Mouse (Mus musculus) stomach, postnatal 0 days (tissue): ENCODE results near the gene Zbtb46. TPM values are rescaled to one million over a fixed set of nuclear protein-coding genes. Genes with fewer than 3 reads are reported as not detected.

Source experiments
- ATAC-seq: fragments of 200-750 bp; cut with Nextera tagmentation; 2 replicates; pipeline ENCODE4 v1.8.0; 2017; ENCODE audit not compliant: low FRiP score, low TSS enrichment
- DNase-seq: peaks from one replicate; pipeline ENCODE4 v3.0.0-alpha.2; 2016; ENCODE audit warnings: low spot score
- H3K27ac ChIP-seq: fragments of 300-500 bp; sonication (generic); replicated peaks from 2 replicates; pipeline ENCODE4 v1.5.1; 2014; ENCODE audit warnings: mild to moderate bottlenecking, control low read depth
- H3K27me3 ChIP-seq: fragments of 300-500 bp; sonication (generic); 2 replicates; pipeline ENCODE4 v1.6.1; 2014; ENCODE audit warnings: low read length; ENCODE audit not compliant: control insufficient read depth, insufficient read depth
- H3K36me3 ChIP-seq: fragments of 300-500 bp; sonication (generic); 2 replicates; pipeline ENCODE4 v1.6.1; 2014; ENCODE audit warnings: low read length, mixed read lengths; ENCODE audit not compliant: control insufficient read depth, insufficient read depth
- H3K4me1 ChIP-seq: fragments of 300-500 bp; sonication (generic); replicated peaks from 2 replicates; pipeline ENCODE4 v1.6.1; 2014; ENCODE audit warnings: antibody characterized with exemption; ENCODE audit not compliant: control insufficient read depth, insufficient read depth
- H3K4me2 ChIP-seq: fragments of 300-500 bp; sonication (generic); replicated peaks from 2 replicates; pipeline ENCODE4 v1.6.1; 2014; ENCODE audit warnings: low read depth, mild to moderate bottlenecking, control low read depth, moderate library complexity
- H3K4me3 ChIP-seq: fragments of 300-500 bp; sonication (generic); 2 replicates; pipeline ENCODE4 v1.5.1; 2014; ENCODE audit warnings: low read depth, low read length, control low read depth
- H3K9ac ChIP-seq: fragments of 300-500 bp; sonication (generic); 2 replicates; pipeline ENCODE4 v1.6.1; 2014; ENCODE audit warnings: mild to moderate bottlenecking, low read length, control low read depth, mixed read lengths
- H3K9me3 ChIP-seq: fragments of 300-500 bp; sonication (generic); 2 replicates; pipeline ENCODE4 v1.6.1; 2016; ENCODE audit warnings: low read length; ENCODE audit not compliant: control insufficient read depth
- CTCF ChIP-seq: IDR thresholded peaks from 2 replicates; pipeline ENCODE4 v1.5.1; 2016; ENCODE audit warnings: antibody characterized with exemption, low read depth, mild to moderate bottlenecking, moderate library complexity
- EP300 ChIP-seq: optimal IDR thresholded peaks from 2 replicates; pipeline ENCODE3; 2016; ENCODE audit warnings: antibody characterized with exemption
- WGBS: fragments of 180-500 bp; shearing (Covaris S2); extraction: QIAGEN DNeasy Blood & Tissue Kit; methylation state at CpG from one replicate; pipeline ENCODE4 v1.1.7; 2014; 5-methylcytosine and 5-hydroxymethylcytosine counted together
- polyA plus RNA-seq: library from polyadenylated mRNA; unstranded; fragments of >200 nt; fragmentation: Nextera tagmentation; extraction: Ambion mirVana; gene quantifications from 2 replicates; pipeline ENCODE4 v1.2.1, GENCODE M21; 2015

The Zbtb46 gene
- polyA plus RNA-seq, 1 experiment from 2014 or later: 2.4 TPM

DNA sequence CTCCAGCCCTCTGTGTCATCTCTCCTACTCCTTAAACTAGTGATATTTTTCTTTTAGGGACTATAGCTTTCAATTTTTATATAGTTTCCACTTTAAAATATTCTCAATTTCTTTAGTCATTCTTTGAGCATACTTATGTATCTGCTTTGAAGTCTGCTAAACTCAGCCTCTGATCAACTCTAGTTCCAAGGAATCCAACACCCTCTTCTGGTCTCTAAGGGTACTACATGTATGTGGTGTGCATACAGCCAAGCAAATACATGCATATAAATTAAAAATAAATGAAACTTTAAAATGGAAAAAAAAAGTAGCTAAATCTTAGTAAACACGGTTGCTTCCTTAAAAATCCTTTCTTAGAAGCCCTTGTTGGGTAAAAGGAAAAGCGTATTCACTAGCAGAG, 83.4 kb downstream of the Zbtb46 start:
- H3K27ac ChIP-seq: no peak overlapping the region
- no peaks in the 10 kb centered on the region for H3K4me1 ChIP-seq
- no peaks in the 10 kb centered on the region for H3K27me3 ChIP-seq
- DNase-seq (no peak), ATAC-seq (no peak)
- TF ChIP-seq EP300 (no peak), CTCF (peak; percentile 72)
- H3K9me3 ChIP-seq: no peaks in the 10 kb centered on the region
- WGBS: 91% methylated on average over 2 of the region's 2 CpGs
- H3K36me3 ChIP-seq: peaks cover 18% of the 10 kb centered on the region
- no peak overlapping the region for H3K4me2 ChIP-seq
- no peak overlapping the region for H3K4me3 ChIP-seq
- no peak overlapping the region for H3K9ac ChIP-seq

DNA sequence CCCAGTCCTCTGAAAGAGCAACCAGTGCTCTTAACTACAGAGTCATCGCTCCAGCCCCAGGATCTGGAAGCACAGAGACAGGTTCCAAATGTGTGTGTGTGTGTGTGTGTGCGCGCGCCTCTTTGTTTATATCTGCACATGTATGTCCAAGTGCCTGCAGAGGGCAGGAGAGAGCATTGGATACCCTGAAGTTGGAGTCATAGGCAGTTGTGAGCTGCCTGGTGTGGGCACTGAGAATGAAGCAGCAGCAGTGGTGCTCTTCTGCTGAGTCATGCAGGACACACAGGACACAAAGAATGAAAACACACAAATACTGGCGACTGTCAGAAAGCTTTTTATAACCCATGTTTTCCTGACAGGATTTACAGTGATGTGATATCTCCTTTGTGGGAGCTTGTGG, 89.2 kb downstream of the Zbtb46 start:
- no peaks in the 10 kb centered on the region for H3K27me3 ChIP-seq
- no peak overlapping the region for H3K27ac ChIP-seq
- H3K9me3 ChIP-seq: no peaks in the 10 kb centered on the region
- no peak overlapping the region for H3K9ac ChIP-seq
- H3K4me3 ChIP-seq: no peak overlapping the region
- ATAC-seq: no peak
- TF ChIP-seq EP300 (no peak), CTCF (peak; percentile 30)
- WGBS: 96% methylated on average over 5 of the region's 5 CpGs
- no peak for DNase-seq
- H3K4me1 ChIP-seq: 0 out of 2 replicates have a peak, but pooled peaks cover 2% of the 10 kb centered on the region
- H3K36me3 ChIP-seq: no peaks in the 10 kb centered on the region
- no peak overlapping the region for H3K4me2 ChIP-seq

- Histone ChIP-seq H3K9me3 (no peaks in the 10 kb centered on the region), H3K27me3 (no peaks in the 10 kb centered on the region), H3K4me2 (peak overlapping the region; percentile 97), H3K36me3 (peaks cover 7% of the 10 kb centered on the region; the same call in 1 of the 2 replicates), H3K9ac (peak overlapping the region; percentile 91), H3K27ac (peak overlapping the region; percentile 94), H3K4me3 (peak overlapping the region; percentile 71), H3K4me1 (peaks cover 5% of the 10 kb centered on the region)
- ATAC-seq (peak; percentile 74), DNase-seq (no peak)
- WGBS: under 1% methylated on average over 20 of the region's 20 CpGs
- no peak for TF ChIP-seq EP300
- no peak for TF ChIP-seq CTCF
Observed at GRCm38 (mm10) chr2:181365655-181366075, 93.6 kb downstream of the Zbtb46 start.

- peak; percentile 93 for DNase-seq
- no peaks in the 10 kb centered on the region for H3K9me3 ChIP-seq
- WGBS: 0% methylated on average over 63 of the region's 71 CpGs
- TF ChIP-seq CTCF: peak; percentile 10; the same call in 1 of the 2 replicates
- TF ChIP-seq EP300: no peak
- peaks cover 7% of the 10 kb centered on the region; the same call in 1 of the 2 replicates for H3K36me3 ChIP-seq
- peak within 1 kb of the TSS; percentile 71 for H3K4me3 ChIP-seq
- H3K4me1 ChIP-seq: peaks cover 5% of the 10 kb centered on the region
- peak within 1 kb of the TSS; percentile 91 for H3K9ac ChIP-seq
- no peaks in the 10 kb centered on the region for H3K27me3 ChIP-seq
- peak; percentile 92 for ATAC-seq
- H3K4me2 ChIP-seq: peak within 1 kb of the TSS; percentile 97
- H3K27ac ChIP-seq: peak within 1 kb of the TSS; percentile 94
Observed at GRCm38 (mm10) chr2:181364860-181365596, 94.2 kb downstream of the Zbtb46 start, which contains the start of the genes Zgpat and Arfrp1. TSS of gene Zgpat (plus strand) at chr2:181364928. TSS of gene Arfrp1 (minus strand) at chr2:181365404.

DNA sequence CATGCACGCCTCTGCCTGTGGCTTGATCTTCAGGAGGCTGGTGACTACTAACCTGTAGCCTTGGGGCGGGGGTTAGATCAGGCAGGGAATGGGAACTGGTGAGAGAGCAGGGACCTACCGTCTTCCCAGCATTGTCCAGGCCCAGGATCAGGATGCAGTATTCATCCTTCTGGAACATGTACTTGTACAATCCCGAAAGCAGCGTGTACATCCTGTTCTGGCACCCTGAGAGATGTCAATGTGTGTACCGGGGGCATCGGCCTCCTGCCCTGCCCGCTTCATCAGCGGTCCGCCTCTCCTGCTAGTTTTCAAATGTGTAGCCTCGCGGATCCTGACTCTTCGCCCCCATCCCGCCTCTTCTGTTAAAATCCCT, 94.8 kb downstream of the Zbtb46 start:
- DNase-seq: no peak
- no peaks in the 10 kb centered on the region for H3K27me3 ChIP-seq
- peak overlapping the region; percentile 97 for H3K4me2 ChIP-seq
- H3K27ac ChIP-seq: no peak overlapping the region; the same call in 1 of the 2 replicates
- H3K4me1 ChIP-seq: peaks cover 5% of the 10 kb centered on the region
- ATAC-seq: no peak
- peak overlapping the region; percentile 71 for H3K4me3 ChIP-seq
- no peak for TF ChIP-seq CTCF
- TF ChIP-seq EP300: no peak
- peak overlapping the region; percentile 91 for H3K9ac ChIP-seq
- no peaks in the 10 kb centered on the region for H3K9me3 ChIP-seq
- H3K36me3 ChIP-seq: peaks cover 7% of the 10 kb centered on the region; the same call in 1 of the 2 replicates
- 6% methylated on average over 14 of the region's 14 CpGs for WGBS

GRCm38 (mm10) chr2:181363946-181364345, 95.3 kb downstream of the Zbtb46 start:
- no peak for DNase-seq
- Histone ChIP-seq H3K9me3 (no peaks in the 10 kb centered on the region), H3K4me3 (peak overlapping the region; percentile 71; the same call in 1 of the 2 replicates), H3K4me1 (peaks cover 5% of the 10 kb centered on the region), H3K4me2 (peak overlapping the region; percentile 97), H3K9ac (peak overlapping the region; percentile 91; the same call in 1 of the 2 replicates), H3K27ac (no peak overlapping the region), H3K36me3 (peaks cover 9% of the 10 kb centered on the region), H3K27me3 (no peaks in the 10 kb centered on the region)
- TF ChIP-seq CTCF: no peak
- ATAC-seq: no peak
- 79% methylated on average over 3 of the region's 3 CpGs for WGBS
